Mouse (Mus musculus) stomach, postnatal 0 days (tissue): ENCODE measurements at regions not wholly inside any gene's neighbourhood (a gene's known extent, or its start where the extent isn't known, plus 50 kb on each side); places are given as distances from the start of the nearest gene placed in this dataset.
A peak's percentile ranks its signal among the peaks of the same experiment; 100 is the strongest.

ENCODE experiments used
- ATAC-seq: fragments of 200-750 bp; cut with Nextera tagmentation; 2 replicates; pipeline ENCODE4 v1.8.0; 2017; ENCODE audit not compliant: low FRiP score, low TSS enrichment
- DNase-seq: peaks from one replicate; pipeline ENCODE4 v3.0.0-alpha.2; 2016; ENCODE audit warnings: low spot score
- H3K27ac ChIP-seq: fragments of 300-500 bp; sonication (generic); replicated peaks from 2 replicates; pipeline ENCODE4 v1.5.1; 2014; ENCODE audit warnings: mild to moderate bottlenecking, control low read depth
- H3K27me3 ChIP-seq: fragments of 300-500 bp; sonication (generic); 2 replicates; pipeline ENCODE4 v1.6.1; 2014; ENCODE audit warnings: low read length; ENCODE audit not compliant: control insufficient read depth, insufficient read depth
- H3K36me3 ChIP-seq: fragments of 300-500 bp; sonication (generic); 2 replicates; pipeline ENCODE4 v1.6.1; 2014; ENCODE audit warnings: low read length, mixed read lengths; ENCODE audit not compliant: control insufficient read depth, insufficient read depth
- H3K4me1 ChIP-seq: fragments of 300-500 bp; sonication (generic); replicated peaks from 2 replicates; pipeline ENCODE4 v1.6.1; 2014; ENCODE audit warnings: antibody characterized with exemption; ENCODE audit not compliant: control insufficient read depth, insufficient read depth
- H3K4me2 ChIP-seq: fragments of 300-500 bp; sonication (generic); replicated peaks from 2 replicates; pipeline ENCODE4 v1.6.1; 2014; ENCODE audit warnings: low read depth, mild to moderate bottlenecking, control low read depth, moderate library complexity
- H3K4me3 ChIP-seq: fragments of 300-500 bp; sonication (generic); 2 replicates; pipeline ENCODE4 v1.5.1; 2014; ENCODE audit warnings: low read depth, low read length, control low read depth
- H3K9ac ChIP-seq: fragments of 300-500 bp; sonication (generic); 2 replicates; pipeline ENCODE4 v1.6.1; 2014; ENCODE audit warnings: mild to moderate bottlenecking, low read length, control low read depth, mixed read lengths
- H3K9me3 ChIP-seq: fragments of 300-500 bp; sonication (generic); 2 replicates; pipeline ENCODE4 v1.6.1; 2016; ENCODE audit warnings: low read length; ENCODE audit not compliant: control insufficient read depth
- CTCF ChIP-seq: IDR thresholded peaks from 2 replicates; pipeline ENCODE4 v1.5.1; 2016; ENCODE audit warnings: antibody characterized with exemption, low read depth, mild to moderate bottlenecking, moderate library complexity
- EP300 ChIP-seq: optimal IDR thresholded peaks from 2 replicates; pipeline ENCODE3; 2016; ENCODE audit warnings: antibody characterized with exemption
- WGBS: fragments of 180-500 bp; shearing (Covaris S2); extraction: QIAGEN DNeasy Blood & Tissue Kit; methylation state at CpG from one replicate; pipeline ENCODE4 v1.1.7; 2014; 5-methylcytosine and 5-hydroxymethylcytosine counted together

DNA sequence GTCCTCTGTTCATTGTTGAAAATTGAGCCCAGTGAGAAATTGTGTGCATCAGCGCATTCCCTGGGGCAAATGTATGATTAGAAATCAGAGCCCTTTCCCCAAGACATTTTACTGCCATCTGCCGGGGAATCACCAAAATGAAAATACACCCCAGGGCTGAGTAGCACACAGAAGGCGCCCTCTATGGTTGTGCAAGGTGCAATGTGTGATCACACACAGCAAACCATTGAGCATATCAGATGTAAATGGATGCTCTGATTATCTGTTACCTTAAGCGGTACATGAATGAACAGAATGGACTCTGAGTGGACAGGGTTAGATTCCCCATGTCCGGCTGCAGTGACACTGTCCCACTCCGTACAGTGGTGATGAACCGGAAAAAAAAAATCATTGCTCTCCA, 172.4 kb downstream of the Bmp2 start:
- Histone ChIP-seq H3K9ac (no peak overlapping the region), H3K9me3 (no peaks in the 10 kb centered on the region), H3K4me2 (no peak overlapping the region), H3K4me3 (no peak overlapping the region), H3K4me1 (no peaks in the 10 kb centered on the region), H3K27ac (no peak overlapping the region), H3K27me3 (no peaks in the 10 kb centered on the region), H3K36me3 (no peaks in the 10 kb centered on the region)
- DNase-seq (peak; percentile 19), ATAC-seq (no peak)
- 71% methylated on average over 7 of the region's 7 CpGs for WGBS
- TF ChIP-seq EP300 (no peak), CTCF (peak; percentile 77)

GRCm38 (mm10) chr2:133724757-133725156, 172.8 kb downstream of the Bmp2 start:
- ATAC-seq = no peak
- Histone ChIP-seq H3K4me1 (no peaks in the 10 kb centered on the region), H3K4me2 (no peak overlapping the region), H3K27ac (no peak overlapping the region), H3K27me3 (no peaks in the 10 kb centered on the region), H3K9ac (no peak overlapping the region), H3K4me3 (no peak overlapping the region), H3K9me3 (no peaks in the 10 kb centered on the region), H3K36me3 (no peaks in the 10 kb centered on the region)
- DNase-seq = no peak
- TF ChIP-seq CTCF (no peak), EP300 (no peak)
- 54% methylated on average over 6 of the region's 6 CpGs for WGBS

GRCm38 (mm10) chr2:133734469-133735225, 182.7 kb downstream of the Bmp2 start:
- no peak for ATAC-seq
- H3K4me2 ChIP-seq = no peak overlapping the region
- no peaks in the 10 kb centered on the region for H3K4me1 ChIP-seq
- no peak overlapping the region for H3K27ac ChIP-seq
- H3K36me3 ChIP-seq = no peaks in the 10 kb centered on the region
- H3K27me3 ChIP-seq = no peaks in the 10 kb centered on the region
- DNase-seq = no peak
- no peak overlapping the region for H3K4me3 ChIP-seq
- no peak overlapping the region for H3K9ac ChIP-seq
- TF ChIP-seq EP300 (no peak), CTCF (no peak)
- no peaks in the 10 kb centered on the region for H3K9me3 ChIP-seq
- 44% methylated on average over 9 of the region's 9 CpGs for WGBS

DNA sequence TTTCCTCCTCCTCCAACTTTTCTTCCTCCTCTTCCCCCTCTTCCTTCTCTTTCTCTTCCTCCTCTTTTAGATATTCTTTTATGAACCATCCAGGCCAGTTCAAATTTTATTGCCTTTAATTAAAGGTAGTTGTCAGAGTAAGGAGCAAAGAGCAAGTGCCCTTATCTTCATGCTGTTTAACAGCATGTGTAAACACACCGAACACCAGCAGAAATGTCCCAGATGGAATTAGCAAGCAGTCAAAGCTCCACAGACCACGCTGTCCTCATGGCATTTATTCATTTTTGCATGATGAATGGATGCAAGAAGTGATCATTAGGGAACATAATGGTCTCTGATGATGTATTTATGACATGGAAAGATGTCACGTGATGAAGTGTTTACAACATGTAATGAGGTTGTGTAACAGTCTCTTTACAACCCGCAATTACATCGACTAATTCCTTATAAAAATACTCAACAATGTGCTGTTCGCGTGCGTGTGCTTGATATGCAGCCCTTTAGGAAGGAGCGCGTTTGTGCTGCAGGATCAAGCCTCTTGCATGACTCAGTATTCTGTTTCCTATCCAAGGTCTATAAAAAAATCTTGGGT, 187.0 kb downstream of the Bmp2 start:
- H3K9me3 ChIP-seq = no peaks in the 10 kb centered on the region
- H3K9ac ChIP-seq = no peak overlapping the region
- DNase-seq (no peak), ATAC-seq (peak; percentile 29; the same call in 1 of the 2 replicates)
- H3K4me1 ChIP-seq = no peaks in the 10 kb centered on the region
- no peak overlapping the region for H3K4me3 ChIP-seq
- H3K36me3 ChIP-seq = no peaks in the 10 kb centered on the region
- H3K4me2 ChIP-seq = no peak overlapping the region
- H3K27ac ChIP-seq = no peak overlapping the region
- H3K27me3 ChIP-seq = no peaks in the 10 kb centered on the region
- 47% methylated on average over 10 of the region's 10 CpGs for WGBS
- TF ChIP-seq EP300 (no peak), CTCF (no peak)

- H3K4me3 ChIP-seq = no peak overlapping the region
Observed at GRCm38 (mm10) chr2:133748493-133748892, 196.5 kb downstream of the Bmp2 start.

More at GRCm38 (mm10) chr2:133748493-133748892, 196.5 kb downstream of the Bmp2 start:
- Histone ChIP-seq H3K27ac (no peak overlapping the region), H3K4me1 (no peaks in the 10 kb centered on the region), H3K4me2 (no peak overlapping the region), H3K36me3 (no peaks in the 10 kb centered on the region), H3K9me3 (no peaks in the 10 kb centered on the region), H3K9ac (no peak overlapping the region), H3K27me3 (no peaks in the 10 kb centered on the region)
- DNase-seq (no peak), ATAC-seq (no peak)
- 43% methylated on average over 4 of the region's 4 CpGs for WGBS
- TF ChIP-seq EP300 (no peak), CTCF (no peak)
